Mouse (Mus musculus) neural tube, embryonic 14.5 days (tissue): ENCODE results near the gene Mecom. TPM values are rescaled to one million over a fixed set of nuclear protein-coding genes. Genes with fewer than 3 reads are reported as not detected.

Source experiments
- ATAC-seq: fragments of 200-750 bp; cut with Nextera tagmentation; 2 replicates; pipeline ENCODE4 v1.8.0; 2017; ENCODE audit warnings: low read depth, mild to moderate bottlenecking, moderate TSS enrichment, moderate library complexity
- H3K27ac ChIP-seq: fragments of 300-500 bp; sonication (generic); 2 replicates; pipeline ENCODE4 v1.5.1; 2014; ENCODE audit warnings: low read depth, mild to moderate bottlenecking, control low read depth, low read length, moderate library complexity, mixed read lengths
- H3K27me3 ChIP-seq: fragments of 300-500 bp; sonication (generic); 2 replicates; pipeline ENCODE4 v1.6.1; 2014; ENCODE audit warnings: low read length; ENCODE audit not compliant: control insufficient read depth, insufficient read depth
- H3K36me3 ChIP-seq: fragments of 300-500 bp; sonication (generic); 2 replicates; pipeline ENCODE4 v1.6.1; 2014; ENCODE audit warnings: low read length, mixed read lengths; ENCODE audit not compliant: control insufficient read depth, insufficient read depth
- H3K4me1 ChIP-seq: fragments of 300-500 bp; sonication (generic); 2 replicates; pipeline ENCODE4 v1.6.1; 2014; ENCODE audit warnings: low read length; ENCODE audit not compliant: control insufficient read depth, insufficient read depth
- H3K4me2 ChIP-seq: fragments of 300-500 bp; sonication (generic); 2 replicates; pipeline ENCODE4 v1.6.1; 2014; ENCODE audit warnings: mild to moderate bottlenecking, low read depth, low read length, control low read depth
- H3K4me3 ChIP-seq: fragments of 300-500 bp; sonication (generic); 2 replicates; pipeline ENCODE4 v1.5.1; 2014; ENCODE audit warnings: low read depth, low read length, control low read depth, mixed read lengths
- H3K9ac ChIP-seq: fragments of 300-500 bp; sonication (generic); replicated peaks from 2 replicates; pipeline ENCODE4 v1.6.1; 2014; ENCODE audit warnings: low read depth, mild to moderate bottlenecking, control low read depth, low read length, mixed read lengths
- H3K9me3 ChIP-seq: fragments of 300-500 bp; sonication (generic); 2 replicates; pipeline ENCODE4 v1.6.1; 2016; ENCODE audit warnings: low read length; ENCODE audit not compliant: control insufficient read depth
- WGBS: fragments of 180-500 bp; shearing (Covaris S2); extraction: QIAGEN DNeasy Blood & Tissue Kit; methylation state at CpG from one replicate; pipeline ENCODE4 v1.1.7; 2014; 5-methylcytosine and 5-hydroxymethylcytosine counted together
- polyA plus RNA-seq: library from polyadenylated mRNA; unstranded; fragments of >200 nt; fragmentation: Nextera tagmentation; extraction: Ambion mirVana; gene quantifications from 2 replicates; pipeline ENCODE4 v1.2.1, GENCODE M21; 2014

The Mecom gene
- polyA plus RNA-seq, 1 experiment from 2014 or later, result 6.4 TPM

DNA sequence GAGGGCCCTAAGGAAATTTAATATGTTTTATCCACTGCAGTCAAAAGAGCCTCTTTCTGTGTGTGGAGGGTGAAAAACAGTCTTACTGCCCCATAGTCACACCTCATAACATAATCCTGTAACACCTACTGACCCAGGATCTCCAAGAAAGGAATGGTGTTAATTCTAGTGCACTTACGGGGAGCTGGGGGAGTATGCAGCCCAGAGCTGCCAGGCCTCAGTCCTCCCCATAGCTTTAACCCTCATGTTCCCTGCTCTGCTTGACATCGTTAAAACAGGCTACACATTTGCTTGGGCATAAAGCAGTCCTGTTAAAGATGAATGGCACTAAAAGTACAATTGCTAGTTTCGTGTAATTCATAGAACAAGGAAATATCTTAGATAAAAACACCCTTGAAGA, 335.0 kb downstream of the Mecom start:
- no peaks in the 10 kb centered on the region for H3K9me3 ChIP-seq
- H3K4me1 ChIP-seq, result no peaks in the 10 kb centered on the region
- no peaks in the 10 kb centered on the region for H3K36me3 ChIP-seq
- no peak overlapping the region for H3K4me3 ChIP-seq
- no peak for ATAC-seq
- H3K27ac ChIP-seq, result no peak overlapping the region
- no peak overlapping the region for H3K9ac ChIP-seq
- 43% methylated on average over 3 of the region's 3 CpGs for WGBS
- H3K4me2 ChIP-seq, result no peak overlapping the region
- H3K27me3 ChIP-seq, result peaks cover under 1% of the 10 kb centered on the region; the same call in 1 of the 2 replicates

DNA sequence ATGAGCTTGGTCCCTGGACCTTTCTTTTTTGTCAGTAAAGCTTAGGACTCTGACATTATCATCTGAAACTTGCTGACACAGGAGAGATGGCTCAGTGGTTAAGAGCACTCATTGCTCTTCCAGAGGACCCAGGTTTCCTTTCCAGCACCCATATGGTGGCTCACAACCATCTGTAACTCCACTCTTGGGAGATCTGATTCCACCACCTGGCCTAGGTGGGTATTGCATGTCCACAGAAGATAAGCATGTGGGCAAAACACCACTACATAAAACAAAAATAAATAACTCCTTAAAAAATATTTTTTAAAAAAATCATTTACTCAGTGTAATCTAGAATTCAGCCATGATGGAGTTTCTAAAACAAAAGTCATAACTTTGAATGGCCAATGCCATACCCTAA, 338.7 kb downstream of the Mecom start:
- Histone ChIP-seq H3K4me3 (no peak overlapping the region), H3K36me3 (no peaks in the 10 kb centered on the region), H3K27ac (no peak overlapping the region), H3K9ac (no peak overlapping the region), H3K4me1 (no peaks in the 10 kb centered on the region; the same call in 1 of the 2 replicates), H3K27me3 (no peaks in the 10 kb centered on the region), H3K9me3 (no peaks in the 10 kb centered on the region), H3K4me2 (no peak overlapping the region)
- no peak for ATAC-seq

DNA sequence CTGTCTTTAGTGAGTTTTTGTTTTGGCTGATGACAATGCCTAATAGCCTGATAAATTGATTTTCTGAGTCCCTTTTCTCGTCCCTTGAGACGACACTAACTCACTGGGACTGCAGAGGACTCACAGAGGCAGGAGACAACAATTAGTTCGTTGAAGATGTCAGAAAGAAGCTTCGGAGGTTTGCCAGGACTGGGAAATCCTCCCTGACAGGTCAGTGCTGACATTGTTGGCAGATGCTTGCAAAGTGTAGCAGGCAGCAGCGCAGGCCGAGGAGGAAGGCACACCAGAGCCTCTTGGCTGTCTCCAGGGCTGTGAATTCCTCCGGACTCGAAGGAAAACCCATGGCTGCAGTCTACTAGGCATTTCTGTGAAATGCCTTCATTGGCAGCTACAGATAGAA, 339.9 kb downstream of the Mecom start:
- 24% methylated on average over 8 of the region's 8 CpGs for WGBS
- ATAC-seq, result peak; percentile 65; the same call in 1 of the 2 replicates

DNA sequence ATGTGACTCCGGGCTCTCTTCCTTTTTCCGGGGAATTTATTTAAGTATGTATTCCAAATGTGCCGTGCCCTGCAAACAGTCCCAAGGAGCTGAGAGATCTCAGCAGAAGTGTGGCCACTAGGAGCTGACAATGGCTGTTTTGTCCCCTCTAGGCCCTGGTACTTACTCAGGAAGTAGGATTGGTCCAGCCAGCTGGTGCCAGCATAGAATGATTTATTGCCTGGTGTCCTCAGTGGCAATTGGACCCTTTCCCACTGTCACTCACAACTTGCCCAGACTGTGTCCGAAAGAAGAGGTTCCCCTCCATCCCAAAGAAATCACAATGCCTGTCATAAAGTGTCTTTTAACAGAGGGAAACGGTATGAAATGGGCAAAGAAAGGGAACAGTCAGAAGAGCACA, 340.4 kb downstream of the Mecom start:
- ATAC-seq, result peak; percentile 68

More for the DNA sequence above, 339.9 kb downstream of the Mecom start:
- Histone ChIP-seq H3K9me3 (no peaks in the 10 kb centered on the region), H3K4me1 (no peaks in the 10 kb centered on the region; the same call in 1 of the 2 replicates), H3K4me3 (no peak overlapping the region), H3K27ac (no peak overlapping the region), H3K9ac (no peak overlapping the region), H3K4me2 (peak overlapping the region; percentile 24; the same call in 1 of the 2 replicates), H3K27me3 (no peaks in the 10 kb centered on the region), H3K36me3 (no peaks in the 10 kb centered on the region)

DNA sequence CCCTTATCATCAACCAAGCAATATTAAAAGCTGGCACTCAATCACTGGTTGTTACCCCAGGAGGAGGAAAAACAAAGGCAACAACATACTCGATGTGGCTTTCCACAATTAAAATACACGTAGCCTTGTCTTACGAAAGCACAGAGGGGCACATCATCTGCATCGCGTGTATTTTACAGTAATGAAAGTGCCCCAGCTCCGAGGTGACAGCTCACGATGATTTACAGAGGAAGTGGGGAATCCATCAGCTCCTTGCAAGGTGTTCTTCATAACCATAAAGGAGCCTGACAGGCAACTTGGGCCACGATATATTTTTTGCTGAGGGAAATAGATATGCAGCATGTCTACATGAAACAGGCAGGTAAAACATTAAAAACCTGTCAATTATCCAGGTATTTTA, 341.7 kb downstream of the Mecom start:
- no peak for ATAC-seq
- no peaks in the 10 kb centered on the region for H3K36me3 ChIP-seq
- H3K4me1 ChIP-seq, result no peaks in the 10 kb centered on the region; the same call in 1 of the 2 replicates
- no peaks in the 10 kb centered on the region for H3K9me3 ChIP-seq
- H3K4me2 ChIP-seq, result no peak overlapping the region
- no peak overlapping the region for H3K9ac ChIP-seq
- WGBS, result 71% methylated on average over 8 of the region's 8 CpGs
- H3K4me3 ChIP-seq, result no peak overlapping the region
- H3K27ac ChIP-seq, result 0 out of 2 replicates have a peak overlapping the region, but pooled peaks have one; percentile 4
- H3K27me3 ChIP-seq, result no peaks in the 10 kb centered on the region

More for the DNA sequence above, 340.4 kb downstream of the Mecom start:
- Histone ChIP-seq H3K27ac (no peak overlapping the region), H3K4me1 (no peaks in the 10 kb centered on the region; the same call in 1 of the 2 replicates), H3K36me3 (no peaks in the 10 kb centered on the region), H3K9ac (no peak overlapping the region), H3K9me3 (no peaks in the 10 kb centered on the region), H3K4me3 (no peak overlapping the region), H3K4me2 (peak overlapping the region; percentile 24; the same call in 1 of the 2 replicates), H3K27me3 (no peaks in the 10 kb centered on the region)
- WGBS, result 23% methylated on average over 5 of the region's 5 CpGs

DNA sequence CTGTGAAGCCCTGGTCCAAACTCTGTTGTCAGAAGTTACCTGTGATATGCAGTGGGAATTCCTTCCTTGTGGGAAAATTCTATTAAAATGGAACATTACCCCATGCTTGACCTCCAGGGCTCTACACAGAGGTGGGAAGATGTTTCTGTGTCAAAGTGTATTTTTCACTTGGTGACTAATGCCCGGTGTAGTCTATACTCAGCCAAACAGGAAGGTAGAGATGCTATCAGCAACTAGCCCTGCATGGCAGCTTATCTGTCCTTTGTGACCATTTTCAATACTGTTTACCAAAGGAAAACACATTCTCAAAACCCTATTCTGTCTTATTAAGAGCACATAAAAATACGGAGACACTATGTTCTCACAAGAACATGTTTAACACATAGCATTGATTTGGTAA, 344.0 kb downstream of the Mecom start:
- Histone ChIP-seq H3K27me3 (no peaks in the 10 kb centered on the region), H3K4me3 (no peak overlapping the region), H3K4me1 (no peaks in the 10 kb centered on the region; the same call in 1 of the 2 replicates), H3K9me3 (no peaks in the 10 kb centered on the region), H3K9ac (no peak overlapping the region), H3K27ac (no peak overlapping the region), H3K4me2 (no peak overlapping the region), H3K36me3 (no peaks in the 10 kb centered on the region)
- WGBS, result 81% methylated on average over 2 of the region's 2 CpGs
- ATAC-seq, result no peak

DNA sequence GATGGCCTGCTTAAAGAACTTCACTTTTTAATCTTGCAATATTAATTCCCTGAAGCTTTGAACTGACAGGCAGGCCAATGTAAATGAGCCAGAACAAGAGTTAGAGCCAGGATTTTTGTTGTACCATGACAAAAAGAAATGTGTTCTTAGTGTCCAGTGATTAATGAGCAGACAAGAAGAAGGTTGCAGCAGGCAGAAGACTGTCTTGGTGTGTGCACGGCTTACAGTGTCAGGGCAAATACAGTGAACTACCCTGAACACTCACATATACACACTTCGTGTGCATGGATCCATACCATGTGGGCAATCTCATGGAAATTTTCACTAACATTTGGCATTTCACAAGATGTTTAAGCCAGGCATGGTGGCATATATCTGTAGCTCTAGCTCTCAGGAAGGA, 349.0 kb downstream of the Mecom start:
- no peak overlapping the region for H3K4me3 ChIP-seq

DNA sequence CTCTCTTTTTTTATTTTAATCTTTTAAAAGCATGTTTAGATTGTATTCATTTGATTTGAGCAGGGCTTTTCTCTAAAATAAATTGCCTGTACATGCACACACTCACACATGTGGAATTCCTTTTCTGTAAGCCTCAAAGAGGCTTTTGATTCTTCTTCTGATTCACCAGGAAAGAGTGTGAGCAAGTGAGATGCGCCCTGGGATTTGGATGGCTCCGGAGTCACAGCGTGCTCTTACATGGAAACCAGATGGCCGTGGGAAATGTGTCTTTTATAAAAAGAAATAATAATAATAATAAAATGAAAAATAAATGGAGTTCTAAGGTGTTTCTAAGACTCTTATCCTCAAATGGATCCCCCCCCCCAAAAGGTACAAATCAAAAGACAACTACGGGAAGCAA, 349.6 kb downstream of the Mecom start:
- ATAC-seq, result no peak
- H3K9me3 ChIP-seq, result no peaks in the 10 kb centered on the region
- no peak overlapping the region for H3K9ac ChIP-seq
- H3K27me3 ChIP-seq, result no peaks in the 10 kb centered on the region
- WGBS, result 75% methylated on average over 5 of the region's 5 CpGs
- H3K4me3 ChIP-seq, result no peak overlapping the region
- no peak overlapping the region for H3K4me2 ChIP-seq
- H3K27ac ChIP-seq, result no peak overlapping the region
- no peaks in the 10 kb centered on the region for H3K4me1 ChIP-seq
- H3K36me3 ChIP-seq, result no peaks in the 10 kb centered on the region

More for the DNA sequence above, 349.0 kb downstream of the Mecom start:
- Histone ChIP-seq H3K4me1 (no peaks in the 10 kb centered on the region), H3K4me2 (no peak overlapping the region), H3K27ac (no peak overlapping the region), H3K36me3 (no peaks in the 10 kb centered on the region), H3K9me3 (no peaks in the 10 kb centered on the region), H3K9ac (no peak overlapping the region), H3K27me3 (no peaks in the 10 kb centered on the region)
- WGBS, result 55% methylated on average over 2 of the region's 2 CpGs
- no peak for ATAC-seq

DNA sequence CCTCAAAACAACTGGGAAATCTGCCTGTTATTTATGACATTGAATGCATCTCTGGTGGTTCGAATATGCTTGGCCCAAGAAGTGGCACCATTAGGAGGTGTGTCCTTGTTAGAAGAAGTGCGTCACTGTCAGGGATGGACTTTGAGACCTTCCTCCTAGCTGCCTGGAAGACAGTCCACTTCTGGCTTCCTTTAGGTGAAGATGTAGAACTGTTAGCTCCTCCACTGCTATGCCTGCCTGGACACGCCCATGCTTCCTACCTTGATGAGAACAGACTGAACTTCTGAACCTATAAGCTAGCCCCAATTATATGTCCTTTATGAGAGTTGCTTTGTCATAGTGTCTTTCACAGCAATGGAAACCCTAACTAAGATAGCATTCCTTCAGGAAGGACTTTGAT, 352.6 kb downstream of the Mecom start:
- Histone ChIP-seq H3K4me1 (no peaks in the 10 kb centered on the region), H3K9me3 (no peaks in the 10 kb centered on the region), H3K27me3 (no peaks in the 10 kb centered on the region), H3K27ac (no peak overlapping the region), H3K4me2 (no peak overlapping the region), H3K4me3 (no peak overlapping the region), H3K9ac (no peak overlapping the region), H3K36me3 (no peaks in the 10 kb centered on the region)
- no peak for ATAC-seq
- 93% methylated on average over 3 of the region's 3 CpGs for WGBS
